Mouse (Mus musculus): ENCODE data around the gene Fnbp1. TPM values are rescaled to one million over a fixed set of nuclear protein-coding genes. Genes with fewer than 3 reads are reported as not detected.

Fnbp1 gene
- polyA plus RNA-seq, 1 experiment from 2014 or later: 29.1 TPM

DNA sequence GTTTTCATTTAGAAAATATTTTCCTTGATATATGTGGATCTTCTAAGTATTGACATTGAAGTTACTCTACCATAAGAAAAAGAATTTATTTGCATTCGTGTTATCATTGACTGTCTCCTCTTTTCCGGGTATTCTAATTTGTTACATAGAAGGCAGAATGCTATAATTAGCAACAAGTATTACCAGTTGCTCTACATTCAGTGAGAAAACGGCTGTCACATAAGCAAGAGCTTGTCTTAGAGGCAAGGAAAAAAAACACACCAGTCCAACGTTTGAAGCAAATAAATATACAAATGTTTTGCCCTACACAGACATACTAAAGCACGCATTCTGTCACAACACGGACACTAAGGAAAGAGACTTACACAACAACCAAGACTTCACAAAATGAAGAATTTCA lies 30.1 kb downstream of the Fnbp1 start:
- H3K27me3 ChIP-seq (ENCODE audit: control insufficient read depth, insufficient read depth, low read length): no peaks in the 10 kb centered on the region
- H3K36me3 ChIP-seq (replicated peaks; ENCODE audit: control insufficient read depth, insufficient read depth): no peaks in the 10 kb centered on the region
- peaks cover 11% of the 10 kb centered on the region for H3K4me1 ChIP-seq (replicated peaks; ENCODE audit: control insufficient read depth, insufficient read depth, low read length)
- H3K9ac ChIP-seq: no peak overlapping the region
- no peak overlapping the region for H3K27ac ChIP-seq
- H3K4me3 ChIP-seq (replicated peaks; ENCODE audit: low read length): no peak overlapping the region
- no peak for ATAC-seq (ENCODE audit: low FRiP score)
- no peaks in the 10 kb centered on the region for H3K9me3 ChIP-seq (ENCODE audit: control insufficient read depth, low read length)
- H3K4me2 ChIP-seq (replicated peaks): no peak overlapping the region
- no peak for DNase-seq (ENCODE audit: low spot score)
- WGBS: 89% methylated on average over 6 of the region's 6 CpGs

DNA sequence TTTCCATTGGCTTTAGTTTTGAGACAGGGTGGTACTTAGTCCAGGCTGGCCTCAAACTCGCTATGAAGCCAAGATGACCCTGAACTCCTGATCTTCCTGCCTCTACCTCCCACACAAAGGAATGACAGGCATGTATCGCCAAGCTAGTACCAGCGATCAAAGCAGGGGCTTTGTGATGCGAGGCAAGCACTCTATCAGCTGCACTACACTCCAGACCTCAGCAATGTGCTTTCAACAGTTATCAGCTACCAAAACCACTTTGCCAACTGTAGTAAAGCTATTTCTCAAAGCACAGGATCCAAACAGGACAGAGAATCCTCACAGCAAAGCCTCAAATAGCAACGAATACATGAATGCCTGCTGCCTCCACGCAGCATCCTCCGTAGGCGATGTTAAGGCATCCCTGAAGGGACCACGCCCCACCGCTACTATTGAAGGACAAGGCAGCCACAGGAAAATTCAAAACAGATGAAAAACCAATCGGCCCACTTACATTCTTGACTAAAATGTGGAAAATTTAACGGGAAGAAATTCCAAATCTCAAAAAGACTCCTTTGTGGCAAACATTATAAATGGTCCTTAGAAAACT lies 31.8 kb downstream of the Fnbp1 start:
- no peaks in the 10 kb centered on the region for H3K9me3 ChIP-seq (ENCODE audit: control insufficient read depth, low read length)
- 74% methylated on average over 12 of the region's 12 CpGs for WGBS
- no peak overlapping the region for H3K27ac ChIP-seq
- no peak overlapping the region for H3K4me3 ChIP-seq (replicated peaks; ENCODE audit: low read length)
- ATAC-seq (ENCODE audit: low FRiP score) (no peak), DNase-seq (ENCODE audit: low spot score) (no peak)
- H3K4me1 ChIP-seq (replicated peaks; ENCODE audit: control insufficient read depth, insufficient read depth, low read length): peaks cover 14% of the 10 kb centered on the region
- H3K27me3 ChIP-seq (ENCODE audit: control insufficient read depth, insufficient read depth, low read length): no peaks in the 10 kb centered on the region
- no peaks in the 10 kb centered on the region for H3K36me3 ChIP-seq (replicated peaks; ENCODE audit: control insufficient read depth, insufficient read depth)
- no peak overlapping the region for H3K9ac ChIP-seq
- H3K4me2 ChIP-seq (replicated peaks): no peak overlapping the region

DNA sequence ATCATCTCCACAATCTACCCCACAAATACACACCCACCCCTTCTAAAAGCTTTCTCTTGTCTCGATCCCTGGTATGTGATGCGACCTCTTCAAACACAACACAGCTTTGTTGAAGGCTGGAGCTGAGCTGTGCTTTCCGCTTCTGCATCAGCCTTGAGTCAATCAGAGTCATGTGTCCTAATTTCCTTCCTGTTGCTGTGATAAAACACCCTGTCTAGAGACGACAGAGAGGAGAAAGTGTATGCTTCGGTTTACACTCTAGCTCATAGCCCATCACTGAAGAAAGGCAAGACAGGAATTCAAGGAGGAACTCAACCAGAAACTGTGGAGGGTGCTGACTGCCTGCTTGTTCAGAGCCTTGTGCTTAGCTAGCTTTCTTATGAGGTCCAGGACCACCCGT lies 33.6 kb downstream of the Fnbp1 start:
- H3K27me3 ChIP-seq (ENCODE audit: control insufficient read depth, insufficient read depth, low read length): no peaks in the 10 kb centered on the region
- WGBS: 91% methylated on average over 6 of the region's 6 CpGs
- no peaks in the 10 kb centered on the region for H3K9me3 ChIP-seq (ENCODE audit: control insufficient read depth, low read length)

DNA sequence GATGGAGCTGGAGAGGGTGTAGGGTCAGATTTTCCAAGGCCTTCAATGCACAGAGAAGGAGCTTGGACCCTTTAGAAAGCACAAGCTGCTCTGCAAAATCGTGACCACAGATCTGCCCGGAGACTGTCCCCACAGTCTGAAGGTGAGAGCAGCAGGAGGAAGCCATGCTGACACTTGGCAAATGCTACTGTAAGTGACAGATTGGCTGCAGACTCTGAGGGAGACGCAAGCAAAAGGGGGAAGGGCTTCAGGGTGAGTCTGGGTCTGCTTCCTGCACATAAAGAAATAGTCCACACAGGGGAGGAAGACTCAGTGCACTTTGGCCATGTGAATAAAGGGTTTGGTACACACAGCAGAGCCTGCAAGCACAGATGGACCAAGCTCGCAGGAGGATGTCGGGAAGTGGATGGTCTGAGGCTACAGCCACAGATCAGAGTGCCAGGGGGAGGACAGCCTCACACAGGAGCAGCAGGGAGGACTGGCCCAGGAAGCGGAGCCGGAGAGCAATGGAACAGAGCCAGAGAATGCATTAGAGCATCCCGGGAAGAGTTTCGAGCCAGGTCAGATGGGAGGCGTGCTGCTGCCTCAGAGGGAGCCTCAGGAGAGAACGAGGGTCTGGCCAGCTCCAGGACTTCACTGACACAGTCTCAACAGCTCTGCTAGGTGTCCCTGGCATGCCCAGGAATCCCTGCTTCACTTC lies 35.0 kb downstream of the Fnbp1 start:
- DNase-seq (ENCODE audit: low spot score) (peak; percentile 62), ATAC-seq (ENCODE audit: low FRiP score) (peak; percentile 70; the same call in 1 of the 2 replicates)
- no peaks in the 10 kb centered on the region for H3K27me3 ChIP-seq (ENCODE audit: control insufficient read depth, insufficient read depth, low read length)
- 38% methylated on average over 11 of the region's 11 CpGs for WGBS
- H3K27ac ChIP-seq: peak overlapping the region; percentile 75
- no peak overlapping the region for H3K4me3 ChIP-seq (replicated peaks; ENCODE audit: low read length)
- peak overlapping the region; percentile 11; the same call in 1 of the 2 replicates for H3K4me2 ChIP-seq (replicated peaks)
- H3K36me3 ChIP-seq (replicated peaks; ENCODE audit: control insufficient read depth, insufficient read depth): no peaks in the 10 kb centered on the region
- H3K4me1 ChIP-seq (replicated peaks; ENCODE audit: control insufficient read depth, insufficient read depth, low read length): peaks cover 14% of the 10 kb centered on the region
- H3K9me3 ChIP-seq (ENCODE audit: control insufficient read depth, low read length): no peaks in the 10 kb centered on the region
- no peak overlapping the region for H3K9ac ChIP-seq

More for the DNA sequence above, 33.6 kb downstream of the Fnbp1 start:
- DNase-seq (ENCODE audit: low spot score) (no peak), ATAC-seq (ENCODE audit: low FRiP score) (no peak)
- no peak overlapping the region for H3K9ac ChIP-seq
- H3K4me2 ChIP-seq (replicated peaks): no peak overlapping the region
- H3K36me3 ChIP-seq (replicated peaks; ENCODE audit: control insufficient read depth, insufficient read depth): no peaks in the 10 kb centered on the region
- H3K27ac ChIP-seq: no peak overlapping the region
- H3K4me1 ChIP-seq (replicated peaks; ENCODE audit: control insufficient read depth, insufficient read depth, low read length): peaks cover 14% of the 10 kb centered on the region
- no peak overlapping the region for H3K4me3 ChIP-seq (replicated peaks; ENCODE audit: low read length)

DNA sequence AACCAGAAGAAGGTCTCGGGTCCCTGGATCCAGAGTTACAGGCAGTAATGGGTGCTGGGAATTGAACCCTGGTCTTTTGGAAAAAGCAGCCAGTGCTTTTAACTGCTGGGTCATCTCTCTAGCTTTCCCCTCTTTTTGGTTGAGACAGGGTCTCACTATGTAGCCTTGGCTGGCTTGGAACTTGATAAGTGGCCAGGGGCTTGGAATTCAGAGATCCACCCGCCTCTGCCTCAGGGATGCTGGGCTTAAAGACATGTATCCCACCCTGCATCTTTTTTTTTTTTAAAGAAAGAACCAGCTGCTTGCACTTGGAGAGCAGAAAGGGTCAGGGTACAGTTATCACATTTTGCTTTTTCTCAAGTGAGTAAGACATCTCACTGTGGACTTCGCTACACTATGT lies 35.8 kb downstream of the Fnbp1 start:
- no peaks in the 10 kb centered on the region for H3K9me3 ChIP-seq (ENCODE audit: control insufficient read depth, low read length)
- no peak overlapping the region for H3K9ac ChIP-seq
- no peaks in the 10 kb centered on the region for H3K36me3 ChIP-seq (replicated peaks; ENCODE audit: control insufficient read depth, insufficient read depth)
- H3K27ac ChIP-seq: peak overlapping the region; percentile 75
- H3K4me3 ChIP-seq (replicated peaks; ENCODE audit: low read length): no peak overlapping the region
- DNase-seq (ENCODE audit: low spot score) (no peak), ATAC-seq (ENCODE audit: low FRiP score) (no peak)
- H3K4me1 ChIP-seq (replicated peaks; ENCODE audit: control insufficient read depth, insufficient read depth, low read length): peaks cover 14% of the 10 kb centered on the region
- H3K4me2 ChIP-seq (replicated peaks): no peak overlapping the region
- no peaks in the 10 kb centered on the region for H3K27me3 ChIP-seq (ENCODE audit: control insufficient read depth, insufficient read depth, low read length)
- WGBS: 91% methylated on average over 3 of the region's 3 CpGs

DNA sequence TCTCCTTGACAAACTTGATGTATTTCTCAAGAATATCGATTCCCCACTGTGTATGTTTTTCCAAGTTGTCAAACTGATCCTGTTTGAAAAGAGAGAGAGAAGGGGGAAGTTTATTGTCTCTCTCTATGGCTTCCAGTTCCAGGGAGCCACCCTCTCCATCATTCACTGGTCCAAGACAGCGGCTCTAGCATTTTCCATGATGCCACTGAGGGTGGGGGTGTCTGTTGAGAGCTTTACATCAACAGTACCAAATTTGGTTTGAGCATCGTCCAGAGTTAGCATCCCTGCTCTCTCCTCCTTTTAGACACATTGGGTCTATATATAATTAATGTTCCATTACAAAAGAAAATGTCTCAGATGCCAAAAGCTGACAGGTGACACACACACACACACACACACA lies 36.5 kb downstream of the Fnbp1 start:
- Histone ChIP-seq H3K9me3 (ENCODE audit: control insufficient read depth, low read length) (no peaks in the 10 kb centered on the region), H3K4me3 (replicated peaks; ENCODE audit: low read length) (no peak overlapping the region), H3K36me3 (replicated peaks; ENCODE audit: control insufficient read depth, insufficient read depth) (no peaks in the 10 kb centered on the region), H3K9ac (no peak overlapping the region), H3K27me3 (ENCODE audit: control insufficient read depth, insufficient read depth, low read length) (no peaks in the 10 kb centered on the region), H3K4me1 (replicated peaks; ENCODE audit: control insufficient read depth, insufficient read depth, low read length) (peaks cover 14% of the 10 kb centered on the region), H3K27ac (no peak overlapping the region), H3K4me2 (replicated peaks) (no peak overlapping the region)
- 75% methylated on average over 3 of the region's 3 CpGs for WGBS
- no peak for DNase-seq (ENCODE audit: low spot score)
- ATAC-seq (ENCODE audit: low FRiP score): no peak

DNA sequence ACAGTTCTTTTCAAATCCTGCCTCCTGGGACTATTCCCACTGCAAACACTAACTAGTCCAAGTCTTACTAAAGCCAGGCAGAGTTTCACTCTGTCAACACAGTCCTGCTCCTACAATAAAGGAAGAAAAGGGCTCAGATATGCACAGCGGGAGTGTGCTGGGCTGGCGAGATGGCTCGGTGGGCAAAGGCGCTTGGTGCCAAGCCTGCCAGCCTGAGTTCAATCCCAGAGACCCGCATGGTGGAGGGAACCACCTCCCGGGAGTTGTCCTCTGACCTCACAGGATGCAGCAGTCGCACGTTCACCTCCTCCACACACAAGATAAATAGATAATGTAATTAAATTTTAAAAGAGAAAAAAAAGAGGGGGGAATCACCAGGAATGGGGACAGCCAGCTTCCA lies 38.5 kb downstream of the Fnbp1 start:
- Histone ChIP-seq H3K4me1 (replicated peaks; ENCODE audit: control insufficient read depth, insufficient read depth, low read length) (peaks cover 14% of the 10 kb centered on the region), H3K4me2 (replicated peaks) (no peak overlapping the region), H3K36me3 (replicated peaks; ENCODE audit: control insufficient read depth, insufficient read depth) (no peaks in the 10 kb centered on the region), H3K9ac (no peak overlapping the region), H3K27ac (no peak overlapping the region), H3K27me3 (ENCODE audit: control insufficient read depth, insufficient read depth, low read length) (no peaks in the 10 kb centered on the region), H3K4me3 (replicated peaks; ENCODE audit: low read length) (no peak overlapping the region), H3K9me3 (ENCODE audit: control insufficient read depth, low read length) (no peaks in the 10 kb centered on the region)
- 73% methylated on average over 8 of the region's 8 CpGs for WGBS
- DNase-seq (ENCODE audit: low spot score): no peak
- no peak for ATAC-seq (ENCODE audit: low FRiP score)

DNA sequence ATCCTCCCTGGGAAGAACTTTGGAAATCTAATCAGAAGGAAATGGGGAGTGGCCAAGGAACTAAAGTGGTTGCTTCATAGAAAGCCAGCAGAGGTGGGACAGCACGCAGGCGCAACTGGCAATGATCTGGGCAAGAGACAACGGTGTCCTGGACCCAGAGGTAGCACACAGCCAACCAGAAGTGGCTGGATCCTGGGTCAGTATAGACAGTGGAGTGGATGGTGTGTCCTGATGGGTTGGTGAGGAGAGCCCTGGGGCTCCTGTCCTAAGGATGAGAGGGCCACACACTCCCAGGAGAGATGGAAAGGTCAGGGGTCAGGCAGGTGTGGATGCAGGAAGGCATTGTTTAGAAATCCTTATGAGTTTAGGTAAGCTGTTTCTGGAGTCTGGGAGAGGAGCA lies 40.5 kb downstream of the Fnbp1 start:
- no peak overlapping the region for H3K27ac ChIP-seq
- H3K27me3 ChIP-seq (ENCODE audit: control insufficient read depth, insufficient read depth, low read length): no peaks in the 10 kb centered on the region
- DNase-seq (ENCODE audit: low spot score) (no peak), ATAC-seq (ENCODE audit: low FRiP score) (no peak)
- no peaks in the 10 kb centered on the region for H3K36me3 ChIP-seq (replicated peaks; ENCODE audit: control insufficient read depth, insufficient read depth)
- no peak overlapping the region for H3K4me3 ChIP-seq (replicated peaks; ENCODE audit: low read length)
- H3K4me2 ChIP-seq (replicated peaks): no peak overlapping the region
- 93% methylated on average over 3 of the region's 3 CpGs for WGBS
- H3K9me3 ChIP-seq (ENCODE audit: control insufficient read depth, low read length): no peaks in the 10 kb centered on the region
- no peak overlapping the region for H3K9ac ChIP-seq
- H3K4me1 ChIP-seq (replicated peaks; ENCODE audit: control insufficient read depth, insufficient read depth, low read length): peaks cover 3% of the 10 kb centered on the region; the same call in 1 of the 2 replicates

DNA sequence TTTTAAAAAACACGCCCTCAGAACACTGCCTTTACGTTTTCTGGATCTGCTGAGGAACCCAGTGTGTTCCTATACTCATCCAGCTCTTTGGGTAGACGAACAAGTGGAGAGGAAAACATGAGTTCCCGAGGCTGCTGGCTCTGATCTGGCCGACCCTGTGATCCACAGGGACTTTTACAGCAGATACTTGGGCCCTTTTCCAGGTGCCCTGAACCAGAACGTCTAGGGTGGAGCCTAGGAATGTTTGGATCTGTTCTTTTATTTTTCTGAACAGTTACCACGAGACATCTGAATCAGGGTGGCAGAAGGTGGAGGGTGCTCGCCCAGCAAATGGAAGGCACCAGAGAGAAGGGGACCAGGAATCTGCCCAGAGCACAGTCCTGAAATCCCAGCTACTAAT lies 42.7 kb downstream of the Fnbp1 start:
- Histone ChIP-seq H3K36me3 (replicated peaks; ENCODE audit: control insufficient read depth, insufficient read depth) (peaks cover 6% of the 10 kb centered on the region), H3K9ac (no peak overlapping the region), H3K9me3 (ENCODE audit: control insufficient read depth, low read length) (no peaks in the 10 kb centered on the region), H3K4me1 (replicated peaks; ENCODE audit: control insufficient read depth, insufficient read depth, low read length) (no peaks in the 10 kb centered on the region), H3K27me3 (ENCODE audit: control insufficient read depth, insufficient read depth, low read length) (no peaks in the 10 kb centered on the region), H3K4me2 (replicated peaks) (no peak overlapping the region), H3K4me3 (replicated peaks; ENCODE audit: low read length) (no peak overlapping the region), H3K27ac (no peak overlapping the region)
- WGBS: 83% methylated on average over 8 of the region's 8 CpGs
- DNase-seq (ENCODE audit: low spot score) (no peak), ATAC-seq (ENCODE audit: low FRiP score) (no peak)

Data from hindbrain, embryonic 14.5 days (tissue).